Mouse (Mus musculus) kidney, adult 18-20 months (tissue): Measurements from ENCODE around the gene Ggta1.

ENCODE experiments used
- DNase-seq: peaks from one replicate; pipeline ENCODE4 v3.0.0; 2021

Gene Ggta1

DNA sequence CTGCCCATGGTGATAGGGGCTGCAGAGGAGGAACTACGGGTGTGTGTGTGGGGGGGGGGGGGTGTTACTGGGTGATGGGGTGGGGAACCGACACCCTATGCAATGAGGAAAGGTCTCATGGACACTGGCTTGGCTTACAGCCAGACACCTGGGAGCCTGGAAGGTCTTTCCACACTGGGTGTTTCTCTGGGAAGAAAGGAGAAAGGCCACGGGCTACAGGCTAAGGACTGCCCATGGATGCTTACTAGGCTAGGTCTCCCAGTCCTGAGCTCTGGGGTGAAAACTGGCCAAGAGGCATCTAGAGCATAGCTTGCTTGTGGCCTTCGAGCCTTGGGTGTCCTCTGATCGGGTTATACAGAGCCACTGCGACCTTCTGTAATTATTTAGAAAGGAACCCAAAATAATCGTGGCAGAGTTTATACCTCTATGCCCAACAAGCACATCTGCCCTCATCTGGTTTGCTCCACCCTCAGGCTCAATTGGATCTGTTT, at the start of gene Ggta1:
Gene Ggta1, minus strand, starts transcription at position 441 of the 491 bp plus-strand sequence.
- DNase-seq, result no peak

DNA sequence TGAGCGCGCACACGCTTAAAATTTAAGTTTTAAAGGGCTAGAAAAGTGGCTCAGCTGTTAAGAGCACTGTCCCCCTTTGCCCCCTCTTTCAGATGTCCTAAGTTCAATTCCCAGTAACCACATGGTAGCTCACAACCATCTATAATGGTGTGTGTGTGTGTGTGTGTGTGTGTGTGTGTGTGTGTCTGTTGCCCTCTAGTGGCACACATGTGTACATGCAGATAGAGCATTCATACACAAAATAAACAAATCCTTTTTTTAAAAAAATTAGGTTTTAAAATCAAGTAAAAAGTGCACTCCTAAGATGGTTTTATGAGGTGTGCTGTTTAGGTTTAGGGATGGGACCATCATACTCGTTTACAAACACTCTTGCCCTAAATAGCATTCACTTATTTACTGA, 49.2 kb upstream of the Ggta1 start:
- no peak for DNase-seq

DNA sequence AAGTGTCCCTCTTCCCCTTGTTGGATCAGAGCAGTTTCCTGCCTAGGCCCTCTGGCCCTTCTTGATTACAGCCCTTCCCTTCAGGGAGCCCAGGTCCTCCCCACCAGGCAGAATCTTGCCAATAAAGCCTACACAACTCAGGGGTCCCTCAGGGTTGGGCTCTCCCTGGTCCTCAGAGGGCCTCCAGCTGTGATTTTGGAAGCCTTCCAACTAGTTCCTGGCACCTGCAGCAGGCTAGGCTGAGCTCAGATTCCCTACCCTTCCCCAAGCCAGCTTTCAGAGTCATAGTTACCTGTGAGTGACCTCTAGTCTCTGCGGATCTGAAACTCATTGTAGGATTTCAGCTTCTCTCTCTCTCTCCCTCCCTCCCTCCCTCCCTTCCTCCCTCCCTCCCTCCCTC, 47.9 kb upstream of the Ggta1 start:
- DNase-seq, result no peak

DNA sequence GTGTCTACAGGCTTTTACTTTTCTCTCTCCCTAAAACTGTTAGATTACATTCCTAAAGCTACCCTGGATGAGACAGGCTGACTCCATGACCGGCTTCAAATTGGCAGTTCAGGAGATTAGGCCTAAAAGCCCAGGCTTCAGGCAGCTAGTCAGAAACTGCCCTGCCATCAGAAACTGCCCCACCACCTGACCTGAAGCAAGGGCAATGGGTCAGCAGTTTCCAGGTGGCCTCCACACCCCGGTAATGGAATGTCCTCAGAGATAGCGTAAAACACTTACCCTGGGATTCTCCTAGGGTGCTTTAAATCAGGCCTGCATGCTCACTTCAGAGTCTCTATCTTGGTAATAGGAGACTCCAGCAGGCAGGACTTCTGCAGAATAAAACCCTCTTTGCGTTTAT, 46.9 kb upstream of the Ggta1 start:
- no peak for DNase-seq

DNA sequence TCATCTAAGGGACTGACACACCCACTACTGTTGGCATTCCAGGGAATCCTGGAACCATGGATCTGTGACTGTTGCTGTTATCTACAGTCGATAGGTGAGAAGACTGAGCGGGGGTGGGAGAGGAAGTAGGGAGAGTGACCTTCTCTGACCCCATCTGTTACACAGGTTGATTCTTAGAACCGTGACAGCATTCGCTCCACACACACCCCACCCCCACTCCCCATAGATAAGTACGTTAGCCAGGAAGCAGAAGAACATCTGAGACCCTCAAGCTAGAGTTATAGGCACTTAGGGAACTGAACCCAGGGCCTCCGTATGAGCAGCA, 46.3 kb upstream of the Ggta1 start:
- DNase-seq, result no peak

DNA sequence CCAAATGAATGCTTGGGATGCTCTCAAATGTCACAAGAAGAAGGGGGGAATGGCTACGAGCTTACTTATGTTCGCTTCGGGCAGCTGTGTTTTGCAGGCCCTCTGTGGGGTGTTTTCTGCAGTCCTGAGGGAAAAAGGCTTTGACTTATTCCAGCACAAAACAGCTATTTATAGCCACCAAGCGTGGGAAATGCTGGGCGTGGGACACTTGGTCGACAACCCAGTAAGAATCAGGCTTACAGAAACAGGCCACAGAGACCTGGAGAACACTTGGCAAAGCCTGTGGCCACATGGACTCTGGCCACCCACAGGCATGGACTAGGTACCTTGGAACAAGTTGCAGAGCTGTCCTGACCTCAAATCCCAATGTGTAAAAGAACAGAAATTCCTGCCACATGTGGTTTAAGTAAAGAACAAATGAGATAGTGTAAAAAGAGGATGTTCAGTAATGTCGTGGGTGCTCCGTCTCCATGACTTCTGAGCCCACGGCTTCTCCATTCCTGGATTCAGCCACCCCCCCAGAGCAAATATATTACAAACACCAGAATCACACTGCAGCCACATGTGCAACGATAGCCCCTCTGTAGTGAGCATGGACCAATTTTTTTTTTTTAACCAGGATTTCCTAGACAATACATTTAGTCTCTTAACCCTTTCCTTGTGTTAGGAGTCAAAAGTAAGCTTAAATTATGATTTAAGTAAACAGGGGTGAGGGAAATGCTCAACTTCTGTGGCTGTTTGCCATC, 45.7 kb upstream of the Ggta1 start:
- DNase-seq, result peak; percentile 44

DNA sequence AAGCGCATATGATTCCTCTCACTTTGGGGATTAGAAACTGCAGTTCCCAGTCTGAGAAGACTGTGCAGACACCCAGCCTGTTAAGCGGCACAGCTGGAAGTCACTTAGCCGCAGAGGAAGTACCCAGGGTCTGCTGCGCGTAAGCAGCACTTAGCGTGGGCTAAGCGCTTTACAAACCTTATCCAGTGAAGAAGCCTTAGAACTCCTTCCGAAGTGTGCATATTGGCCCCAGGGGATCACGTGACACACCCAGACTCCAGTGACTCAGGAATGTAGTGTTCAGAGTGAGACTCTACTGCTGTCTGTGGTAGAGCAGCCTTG, 44.1 kb upstream of the Ggta1 start:
- DNase-seq, result no peak

DNA sequence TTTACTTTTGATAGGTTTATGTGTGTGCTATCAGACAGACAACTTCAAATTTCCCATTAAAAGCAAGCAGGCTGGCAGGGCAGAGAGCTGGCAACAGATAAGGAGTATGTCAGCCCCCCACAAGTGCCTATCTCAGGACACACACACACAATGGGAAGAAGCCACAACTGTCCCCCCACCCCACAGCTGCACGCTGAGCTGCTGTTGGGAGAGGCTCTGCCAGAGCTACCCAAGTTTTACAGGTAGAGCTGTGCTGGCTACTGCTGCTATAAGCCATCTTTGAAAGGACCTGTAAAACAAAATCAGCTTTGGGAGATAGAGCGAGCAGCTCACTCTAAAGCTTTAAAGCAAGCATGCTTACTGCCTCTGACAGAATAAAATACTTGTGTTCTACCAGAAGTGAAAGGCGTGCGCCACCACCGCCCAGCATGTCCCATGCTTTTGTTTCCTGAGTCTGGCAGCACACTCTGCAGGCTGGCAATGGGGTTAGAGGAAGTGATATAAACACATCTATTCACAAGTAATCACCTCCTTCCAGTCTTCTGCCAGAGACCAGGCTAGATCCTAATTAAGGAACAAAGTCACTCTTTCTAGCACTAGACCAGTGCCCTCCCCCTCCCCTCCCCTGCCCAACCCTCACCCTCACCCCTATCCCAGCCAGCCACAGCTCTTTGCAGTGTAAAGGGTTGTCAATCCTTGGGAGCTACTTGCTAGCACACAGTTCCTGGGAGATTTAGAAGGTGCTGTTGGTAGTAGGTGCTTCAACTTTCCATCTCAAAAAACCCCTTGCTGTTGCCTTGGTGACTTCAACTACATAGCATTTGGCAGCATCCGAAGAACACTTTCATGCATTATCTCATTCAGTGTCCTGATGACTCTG, 43.5 kb upstream of the Ggta1 start:
- no peak for DNase-seq

DNA sequence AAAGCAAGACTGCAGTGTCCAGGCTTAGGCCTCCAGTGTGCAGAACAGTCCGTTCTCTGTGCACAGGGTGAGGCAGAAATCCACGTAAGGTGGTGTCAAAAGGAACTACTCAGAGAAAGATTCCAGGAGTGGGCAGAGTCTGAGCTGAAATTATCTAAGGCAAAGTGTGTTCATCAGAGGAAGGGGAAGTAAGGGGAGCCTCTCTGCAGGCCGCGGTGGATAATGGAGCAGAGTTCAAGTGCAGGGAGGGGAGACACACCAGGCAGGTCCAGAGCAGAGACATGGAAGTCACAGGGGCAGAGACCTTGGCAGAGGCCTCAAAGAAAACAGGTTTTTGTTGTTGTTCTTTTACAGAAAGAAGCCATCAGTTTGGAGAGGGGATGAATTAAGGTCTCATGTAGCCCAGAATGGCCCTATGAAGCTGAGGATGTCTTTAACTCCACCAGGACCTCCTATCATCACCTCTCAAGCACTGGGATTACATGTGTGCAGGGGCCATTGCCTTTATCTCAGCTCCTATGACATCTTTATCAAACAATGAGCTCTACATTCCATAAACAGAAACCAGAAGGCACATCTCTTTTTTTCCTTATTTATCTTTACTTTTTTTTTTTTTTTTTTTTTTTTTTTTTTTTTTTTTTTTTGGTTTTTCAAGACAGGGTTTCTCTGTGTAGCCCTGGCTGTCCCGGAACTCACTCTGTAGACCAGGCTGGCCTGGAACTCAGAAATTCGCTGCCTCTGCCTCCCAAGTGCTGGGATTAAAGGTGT, 42.7 kb upstream of the Ggta1 start:
- no peak for DNase-seq

DNA sequence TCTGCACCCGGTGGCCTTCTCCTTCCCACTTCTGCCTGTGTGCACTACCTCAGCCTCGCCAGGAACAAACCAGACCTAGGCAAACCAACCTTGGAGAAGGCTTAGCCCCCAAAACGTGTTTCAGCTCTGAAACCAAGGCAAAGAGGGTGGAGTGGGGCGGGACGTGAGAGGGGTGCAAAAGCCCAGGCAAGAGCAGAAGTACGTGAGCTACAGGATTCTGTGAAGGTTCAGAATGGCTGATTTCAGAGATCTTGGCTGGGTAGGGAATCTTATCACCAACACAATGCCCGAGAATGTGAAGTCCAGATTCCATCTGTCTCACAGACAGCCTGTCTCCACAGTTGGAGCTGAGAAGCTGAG, 41.4 kb upstream of the Ggta1 start:
- DNase-seq, result no peak

DNA sequence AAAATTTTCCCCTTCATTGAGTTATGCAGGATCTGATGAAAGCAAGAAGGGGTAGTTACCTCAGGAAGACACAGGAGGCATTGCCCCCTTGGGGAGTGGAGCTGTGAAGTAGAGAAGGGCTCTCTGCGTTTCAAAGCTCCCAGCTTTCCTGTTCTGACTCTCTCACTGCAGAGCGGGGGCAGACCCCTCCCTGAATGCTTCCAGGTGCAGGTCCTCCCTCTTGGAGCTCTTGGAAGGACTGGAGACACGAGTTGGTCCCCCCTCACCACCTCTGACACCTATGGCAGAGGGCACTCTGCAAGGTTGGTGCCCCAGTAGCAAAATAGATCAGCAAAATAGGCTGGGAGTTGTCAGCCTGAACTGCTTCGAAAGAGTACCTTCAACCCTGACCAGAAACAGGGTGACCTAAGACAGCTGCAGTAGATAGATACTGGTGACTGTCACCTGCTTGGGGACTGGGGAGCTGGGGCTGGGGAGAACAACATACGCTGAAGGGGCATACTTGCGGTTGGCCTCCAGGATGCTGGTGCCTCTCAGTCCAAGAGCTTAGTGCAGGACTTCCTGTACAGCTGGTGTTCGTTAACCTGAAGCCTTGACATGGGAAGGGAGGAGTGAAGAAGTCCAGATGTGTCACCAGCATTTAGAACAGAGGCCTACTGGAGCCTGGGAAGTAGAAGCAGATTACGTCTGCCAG, 40.8 kb upstream of the Ggta1 start:
- DNase-seq, result no peak

DNA sequence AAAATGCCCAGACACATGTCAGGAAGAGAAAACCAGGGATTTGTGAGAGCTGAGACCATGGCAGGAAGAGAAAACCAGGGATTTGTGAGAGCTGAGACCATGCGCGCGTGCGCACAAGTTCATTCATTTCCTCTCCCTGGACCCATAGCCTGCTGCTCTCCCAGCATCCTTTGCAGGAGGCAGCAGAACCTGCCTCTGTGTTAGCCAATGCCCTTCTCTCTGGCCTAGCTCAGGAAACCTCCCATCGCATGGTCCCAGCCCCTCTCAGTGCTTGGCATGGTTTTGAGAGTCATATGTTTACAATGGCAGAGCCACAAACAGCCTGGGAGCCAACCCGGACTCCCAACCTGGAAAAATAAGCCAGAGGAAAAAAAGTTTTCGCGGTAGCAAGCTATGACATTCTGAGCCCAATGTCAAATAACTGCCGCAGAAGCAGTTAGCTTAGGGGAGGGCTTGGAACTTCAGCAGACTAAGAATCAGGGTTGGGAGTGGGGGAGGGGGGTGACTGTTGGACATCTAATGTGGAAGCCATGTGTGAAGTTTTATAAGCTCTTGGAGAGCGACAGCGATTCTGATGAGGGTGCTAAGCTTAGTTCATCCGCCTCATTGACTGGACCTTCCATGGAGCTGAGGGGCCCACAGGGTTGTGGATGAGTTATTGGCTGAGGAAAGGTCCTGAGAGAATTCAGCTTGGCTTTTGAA, 40.1 kb upstream of the Ggta1 start:
- DNase-seq, result no peak

DNA sequence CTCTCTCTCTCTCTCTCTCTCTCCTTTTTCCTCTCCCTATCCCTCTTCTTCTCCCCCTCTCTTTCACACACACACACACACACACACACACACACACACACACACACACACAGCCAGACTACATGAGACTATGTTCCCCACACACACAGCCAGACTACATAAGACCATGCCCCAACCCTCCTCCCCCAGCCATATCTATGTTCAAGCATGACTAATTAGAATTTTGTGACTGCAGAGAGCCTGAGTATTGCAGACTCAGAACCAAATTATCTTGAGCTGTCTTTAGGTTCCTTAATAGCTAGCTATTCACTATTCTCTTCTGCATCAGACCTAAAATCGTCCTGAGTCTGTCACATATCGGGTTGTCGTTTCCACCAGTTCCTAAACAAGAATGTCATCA, 39.5 kb upstream of the Ggta1 start:
- DNase-seq, result no peak

DNA sequence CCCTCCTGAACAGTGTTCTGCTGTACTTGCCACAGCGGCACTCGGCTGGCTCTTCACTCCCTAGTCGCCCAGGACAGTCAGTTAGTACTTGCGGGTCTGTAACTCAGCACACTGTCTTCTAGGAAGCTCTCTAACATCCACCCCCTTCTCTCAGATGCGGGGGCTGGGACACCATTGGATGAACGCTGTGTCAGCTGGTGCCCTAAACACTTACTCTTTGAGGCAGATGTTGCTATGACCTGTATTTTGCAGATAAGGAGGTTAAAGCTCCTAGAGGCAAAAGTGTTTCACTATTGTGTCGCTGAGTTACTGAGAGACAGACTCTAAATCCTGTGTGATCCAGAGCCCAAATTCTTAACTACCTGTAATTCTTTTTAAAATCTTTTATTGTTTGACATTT, 36.4 kb upstream of the Ggta1 start:
- no peak for DNase-seq

DNA sequence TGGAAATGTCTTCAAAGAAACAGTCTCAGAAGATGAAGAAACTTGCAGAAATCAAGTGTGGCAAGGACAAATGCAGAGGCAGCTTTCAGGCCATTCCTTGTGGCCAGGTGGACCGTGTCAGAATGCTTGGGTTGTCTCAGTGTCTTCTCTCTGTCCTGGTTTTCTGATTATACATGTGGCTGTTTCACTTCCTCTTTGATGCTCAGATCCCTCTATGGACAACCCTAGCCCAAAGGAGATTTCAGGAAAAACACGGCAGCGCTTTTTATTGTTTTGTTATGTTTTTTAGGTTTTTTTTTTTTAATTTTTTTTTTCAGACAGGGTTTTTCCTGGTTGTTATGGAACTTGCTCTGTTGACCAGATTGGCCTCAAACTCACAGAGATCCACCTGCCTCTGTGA, 35.9 kb upstream of the Ggta1 start:
- DNase-seq, result no peak

DNA sequence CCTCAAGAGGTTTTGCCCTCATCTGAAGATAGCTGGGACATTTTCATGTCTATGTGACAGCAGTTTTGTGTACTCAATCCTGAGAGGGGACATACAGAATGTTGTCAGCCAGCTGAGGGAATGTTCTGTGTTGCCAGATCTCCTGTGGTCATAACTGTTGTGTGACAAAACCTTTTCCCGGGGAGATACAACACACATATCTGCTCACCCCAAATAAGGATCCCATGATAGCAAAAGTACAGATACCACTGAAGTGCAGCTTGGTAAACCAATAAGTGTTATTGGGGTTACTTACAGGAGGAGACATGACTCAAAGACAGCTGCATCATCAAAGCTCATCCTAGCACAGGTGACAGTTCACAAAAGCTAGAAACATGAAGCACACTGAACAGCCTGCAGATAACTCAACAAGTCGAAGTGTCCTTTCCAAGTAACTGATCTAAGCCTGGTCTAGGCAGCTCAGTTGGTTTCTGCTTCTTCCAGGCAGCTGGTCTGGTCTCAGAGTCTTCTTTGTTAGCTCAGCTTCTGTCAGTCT, 34.7 kb upstream of the Ggta1 start:
- no peak for DNase-seq

DNA sequence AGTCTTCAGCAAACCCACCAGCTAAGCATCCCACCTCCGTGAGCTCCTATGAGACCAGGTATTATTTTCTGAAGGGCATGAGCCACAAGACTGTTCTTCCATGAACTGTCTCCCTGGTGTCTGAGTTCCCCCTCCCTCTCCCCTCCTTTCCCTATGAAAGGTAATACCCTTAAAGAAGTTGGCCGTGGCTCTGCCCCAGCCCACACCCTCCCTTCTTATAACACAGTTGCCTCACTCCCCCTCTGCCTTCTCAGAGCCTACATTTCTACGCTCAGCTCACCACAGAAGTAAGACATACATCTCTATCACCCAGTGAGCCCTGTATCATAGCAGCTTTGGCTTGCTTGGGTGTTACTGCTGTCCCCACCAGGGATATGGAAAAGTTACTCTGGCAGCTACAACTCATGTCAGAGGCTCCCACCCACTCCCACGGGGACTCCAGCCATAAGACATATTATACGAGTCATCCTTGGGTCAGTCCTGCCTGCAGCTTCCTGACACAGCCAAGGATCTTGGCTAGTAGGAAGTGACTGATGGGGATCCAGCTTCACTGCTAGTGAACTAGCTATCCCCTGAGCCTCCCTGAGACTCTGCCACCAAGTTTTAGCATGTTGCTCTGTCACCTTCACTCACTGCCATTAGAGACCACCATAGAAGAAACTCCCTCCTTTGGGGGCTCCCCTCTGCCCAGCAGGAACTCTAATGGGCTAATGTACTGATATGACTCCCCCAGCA, 33.4 kb upstream of the Ggta1 start:
- DNase-seq, result no peak

DNA sequence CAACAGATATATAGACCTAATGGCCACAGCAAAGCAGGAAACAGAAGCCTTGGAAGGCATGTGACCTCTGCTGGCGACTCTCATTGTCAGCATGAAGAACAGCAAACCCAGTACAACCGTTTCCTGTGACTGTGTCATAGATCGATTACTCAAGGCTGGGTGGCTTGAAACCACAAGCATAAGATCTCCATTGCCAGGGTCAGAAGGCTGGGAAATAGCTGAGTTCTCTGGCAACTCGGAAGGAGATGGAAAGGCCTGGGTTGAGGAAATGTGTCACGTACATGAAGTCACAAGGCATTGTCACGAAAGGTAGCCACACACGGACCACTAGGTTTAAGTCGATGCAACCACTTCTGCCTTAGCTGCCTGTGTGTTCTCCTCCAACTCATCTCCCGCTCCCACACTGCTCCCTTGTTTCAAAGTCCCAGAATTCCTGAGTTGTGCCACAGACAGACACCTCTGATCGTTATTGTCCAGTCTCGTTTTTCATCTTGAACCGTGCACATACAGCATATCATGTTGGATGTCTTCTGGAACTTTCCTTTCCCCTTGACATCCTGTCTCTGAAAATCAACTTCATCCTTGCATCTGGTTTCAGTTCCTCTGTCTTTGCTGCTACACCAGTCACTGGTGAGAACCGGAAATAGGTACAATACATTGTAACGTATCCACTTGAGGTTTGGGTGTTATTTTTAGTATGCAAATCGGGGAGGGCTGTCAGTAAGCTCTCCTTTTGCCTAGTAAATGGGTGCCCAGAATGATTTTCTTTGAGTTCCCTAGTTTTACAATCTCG, 32.7 kb upstream of the Ggta1 start:
- DNase-seq, result peak; percentile 8

DNA sequence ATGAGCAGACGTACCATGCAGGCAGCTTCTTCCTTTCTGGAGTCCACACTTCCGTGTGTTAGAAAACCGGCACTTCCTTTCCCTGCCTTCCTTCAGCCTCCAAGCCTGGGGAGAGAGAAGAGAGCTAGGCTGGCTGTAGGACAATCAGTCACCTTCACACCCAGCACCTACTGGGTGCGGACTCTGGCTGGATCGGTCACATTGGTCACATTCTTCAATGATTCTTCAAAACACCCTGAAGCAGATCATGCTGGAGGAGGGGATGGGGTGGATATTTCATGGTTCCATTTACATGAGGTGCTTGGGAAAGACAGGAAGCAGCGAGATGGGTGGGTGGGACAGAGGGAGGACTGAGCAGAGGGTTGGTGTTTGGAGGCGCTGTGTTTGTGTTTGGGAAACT, 30.5 kb upstream of the Ggta1 start:
- DNase-seq, result no peak

DNA sequence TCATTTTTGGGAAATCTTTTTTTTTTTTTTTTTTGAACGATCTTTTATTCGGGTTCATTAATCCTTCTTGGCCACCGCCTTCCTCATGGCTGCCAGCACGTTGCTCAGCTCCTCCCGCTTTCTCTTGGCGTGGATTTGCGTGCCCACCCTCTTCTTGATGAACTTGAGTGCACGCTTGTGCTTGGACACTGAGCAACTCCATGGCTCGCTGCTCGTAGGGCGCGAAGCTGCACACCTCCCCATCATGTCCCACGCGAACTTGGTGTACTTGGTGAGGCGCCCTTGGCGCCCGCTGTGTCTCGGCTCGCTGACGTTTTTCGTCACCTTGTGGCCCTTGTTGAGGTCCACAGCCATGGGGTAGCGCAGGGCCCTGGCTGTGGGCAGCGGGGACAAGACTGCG, 28.1 kb upstream of the Ggta1 start:
- DNase-seq, result no peak
